Mouse (Mus musculus) cerebellum, adult 2 months (tissue): ENCODE measurements around the gene Ssbp1. TPM values are rescaled to one million over a fixed set of nuclear protein-coding genes. Genes with fewer than 3 reads are reported as not detected.
A peak's percentile ranks its signal among the peaks of the same experiment; 100 is the strongest.

Experiments used
- DNase-seq, 2 experiments: peaks; one replicate each; pipeline ENCODE4 v3.0.0; 2021
- H3K27ac ChIP-seq: fragments of 200-500 bp; 2 replicates; pipeline ENCODE4 v1.5.1; 2012; ENCODE audit warnings: low read length, control low read depth, inconsistent platforms; ENCODE audit not compliant: insufficient read depth
- H3K27me3 ChIP-seq: fragments of 200-500 bp; 2 replicates; pipeline ENCODE4 v1.6.1; 2012; ENCODE audit warnings: inconsistent platforms, mild to moderate bottlenecking, low read length, moderate library complexity; ENCODE audit not compliant: control insufficient read depth, insufficient read depth
- H3K4me1 ChIP-seq: fragments of 200-500 bp; 2 replicates; pipeline ENCODE4 v1.6.1; 2011; ENCODE audit warnings: low read length; ENCODE audit not compliant: control insufficient read depth, insufficient read depth
- H3K4me3 ChIP-seq: fragments of 200-500 bp; replicated peaks from 2 replicates; pipeline ENCODE3; 2011; ENCODE audit warnings: mild to moderate bottlenecking, low read depth, low read length, control low read depth; ENCODE audit not compliant: insufficient read depth
- CTCF ChIP-seq: fragments of 200-500 bp; IDR thresholded peaks from 2 replicates; pipeline ENCODE4 v1.5.1; 2011; ENCODE audit warnings: low read depth, mild to moderate bottlenecking, control low read depth, low read length, moderate library complexity, borderline replicate concordance; ENCODE audit not compliant: insufficient read depth
- POLR2A ChIP-seq: fragments of 200-500 bp; IDR thresholded peaks from 2 replicates; pipeline ENCODE4 v1.6.1; 2011; ENCODE audit warnings: low read length, control low read depth, borderline replicate concordance; ENCODE audit not compliant: insufficient read depth
- WGBS: fragments of 180-500 bp; shearing (Covaris S2); methylation state at CpG from one replicate; pipeline ENCODE4 v1.1.7; 2018; 5-methylcytosine and 5-hydroxymethylcytosine counted together
- polyA plus RNA-seq: library from polyadenylated mRNA; depleted of rRNA; stranded (reverse); fragments of >200 nt; gene quantifications from 2 replicates; pipeline ENCODE4 v1.2.3, GENCODE M21; 2012

Ssbp1 gene
- polyA plus RNA-seq, 1 experiment: 47.0 TPM

DNA sequence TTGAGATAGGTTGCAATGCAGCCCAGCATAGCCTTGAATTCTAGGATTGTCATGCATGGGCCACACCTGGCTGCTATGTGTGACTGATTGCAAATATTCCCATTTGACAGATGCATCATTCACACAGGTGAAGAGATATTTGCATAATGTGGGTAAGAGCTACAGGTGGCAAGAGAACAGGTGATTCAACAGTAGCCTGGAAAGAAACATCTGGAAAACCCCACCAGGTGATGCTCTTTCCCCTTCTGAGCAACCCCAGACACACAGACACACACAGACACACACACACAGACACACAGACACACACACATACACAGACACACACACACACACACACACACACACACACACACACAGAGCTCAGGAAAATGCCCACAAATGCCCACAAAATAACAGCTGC, 39.3 kb upstream of the Ssbp1 start:
- Histone ChIP-seq H3K27ac (peak overlapping the region; percentile 72), H3K4me3 (peak overlapping the region; percentile 46), H3K4me1 (peaks cover 35% of the 10 kb centered on the region; the same call in 1 of the 2 replicates), H3K27me3 (no peaks in the 10 kb centered on the region)
- no peak for DNase-seq
- no peak for TF ChIP-seq CTCF
- TF ChIP-seq POLR2A: no peak

DNA sequence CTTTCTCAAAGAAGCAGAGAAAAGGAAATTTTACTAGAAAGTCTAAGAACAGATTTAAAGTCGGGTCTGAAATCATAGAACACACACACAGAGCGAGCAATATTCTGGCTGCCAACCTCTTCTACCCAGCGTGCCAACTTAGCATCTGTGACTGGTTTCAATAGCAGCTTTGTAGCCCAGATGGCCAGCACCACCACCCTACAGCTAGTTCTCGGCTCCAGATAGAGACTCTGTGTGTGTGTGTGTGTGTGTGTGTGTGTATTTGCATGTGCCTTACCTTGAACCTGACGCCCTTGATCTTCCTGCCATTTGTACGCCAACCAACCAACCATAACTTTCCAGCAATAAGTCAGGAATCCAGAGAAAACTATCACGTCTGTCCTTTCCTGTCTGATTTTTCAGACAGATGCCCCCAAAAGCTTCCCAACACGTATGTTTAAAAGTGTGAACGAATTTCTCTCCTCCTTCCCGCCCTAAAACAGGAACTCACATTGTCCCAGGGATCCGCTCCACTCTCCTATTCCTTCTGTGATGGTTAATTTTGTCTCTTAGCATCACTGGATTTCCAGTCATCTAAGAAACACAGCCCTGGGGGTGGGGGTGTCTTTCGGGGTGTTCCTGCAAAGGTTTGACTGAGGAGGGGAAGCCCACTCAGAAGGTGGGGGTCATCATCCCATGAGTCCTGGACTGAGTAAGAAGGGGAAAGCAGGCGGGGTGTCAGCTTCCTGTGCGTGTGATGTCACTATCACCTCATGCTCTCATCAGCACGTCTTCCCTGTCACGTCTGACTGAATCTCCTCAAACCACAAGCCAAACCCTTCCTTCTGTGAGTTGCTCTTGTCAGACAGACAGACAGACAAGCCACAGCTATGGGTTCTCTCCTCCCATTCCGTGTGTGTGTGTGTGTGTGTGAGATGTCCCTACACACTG, 38.5 kb upstream of the Ssbp1 start:
- DNase-seq: peak; percentile 81 to 93
- no peak for TF ChIP-seq CTCF
- no peak for TF ChIP-seq POLR2A
- peak overlapping the region; percentile 77 for H3K27ac ChIP-seq
- no peaks in the 10 kb centered on the region for H3K27me3 ChIP-seq
- H3K4me3 ChIP-seq: peak overlapping the region; percentile 46
- peaks cover 27% of the 10 kb centered on the region; the same call in 1 of the 2 replicates for H3K4me1 ChIP-seq
- 19% methylated on average over 17 of the region's 17 CpGs for whole genome bisulfite sequencing

DNA sequence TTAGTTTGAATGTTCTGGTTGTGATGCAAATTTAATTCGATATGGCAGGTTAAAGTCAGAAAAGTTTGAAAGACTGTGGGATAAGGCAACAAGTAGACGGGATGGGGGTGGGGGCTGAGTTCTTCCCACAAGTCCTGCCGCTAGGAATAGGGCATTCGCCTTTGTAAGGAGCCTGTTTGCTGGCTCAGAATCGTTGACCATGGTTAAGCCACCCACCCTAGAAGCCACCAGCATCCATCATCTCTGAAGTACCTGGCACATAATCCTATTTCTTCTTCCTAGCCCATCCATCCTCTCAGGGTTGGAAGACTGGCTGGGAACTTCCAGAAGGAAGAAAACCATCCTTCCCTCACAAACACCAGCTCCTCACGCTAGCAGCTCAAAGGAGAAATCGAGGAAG, 36.5 kb upstream of the Ssbp1 start:
- Histone ChIP-seq H3K27ac (peak overlapping the region; percentile 99), H3K27me3 (no peaks in the 10 kb centered on the region), H3K4me1 (peaks cover 19% of the 10 kb centered on the region; the same call in 1 of the 2 replicates), H3K4me3 (peak overlapping the region; percentile 89)
- DNase-seq: no peak
- 4% methylated on average over 7 of the region's 7 CpGs for WGBS
- no peak for TF ChIP-seq POLR2A
- no peak for TF ChIP-seq CTCF

DNA sequence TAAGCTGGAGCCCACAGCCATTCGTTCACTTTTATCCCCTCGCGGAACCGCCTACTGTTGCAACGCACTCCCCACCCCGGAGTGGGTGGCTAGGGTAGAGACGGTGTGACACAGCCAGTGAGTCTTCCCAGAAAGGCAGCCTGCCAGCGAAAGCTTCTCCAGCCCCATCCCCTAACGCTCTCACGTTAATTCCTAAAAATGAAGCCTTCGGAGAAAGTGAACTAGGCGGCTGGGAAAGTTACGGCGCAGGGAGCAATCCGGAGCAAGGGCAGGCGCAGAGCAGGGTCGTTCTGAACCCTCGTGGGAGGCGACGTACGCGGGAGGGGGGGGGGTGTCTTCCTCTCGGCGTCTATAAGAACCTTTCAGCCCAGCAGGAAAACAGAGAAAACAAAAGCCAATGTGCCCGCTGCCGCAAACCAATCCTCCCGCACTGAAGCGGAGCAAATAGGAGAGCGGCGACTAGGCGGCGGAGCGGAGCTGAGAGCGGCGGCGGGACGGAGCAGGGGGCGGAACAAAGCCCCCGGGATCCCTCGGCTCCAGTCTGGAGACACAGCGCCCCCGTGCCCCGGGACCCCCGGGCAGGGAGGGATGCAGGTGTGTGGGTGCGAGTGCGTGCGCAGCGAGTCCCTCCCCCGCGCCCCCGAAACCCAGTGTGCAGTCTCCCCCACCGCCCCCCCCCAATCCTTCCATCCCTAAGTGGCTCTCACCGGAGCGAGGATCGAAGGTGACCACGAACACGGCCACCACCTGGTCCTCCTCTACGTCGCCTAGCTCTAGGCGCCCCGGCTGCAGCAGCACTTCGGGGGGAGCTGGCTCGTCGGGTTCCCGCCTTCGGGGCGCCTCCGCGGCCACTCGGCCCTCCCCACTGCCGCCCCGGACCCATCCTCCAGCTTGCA, 35.8 kb upstream of the Ssbp1 start:
- Histone ChIP-seq H3K4me3 (peak overlapping the region; percentile 89), H3K4me1 (peaks cover 18% of the 10 kb centered on the region; the same call in 1 of the 2 replicates), H3K27me3 (no peaks in the 10 kb centered on the region), H3K27ac (peak overlapping the region; percentile 99)
- peak; percentile 78 for DNase-seq
- TF ChIP-seq CTCF: no peak
- no peak for TF ChIP-seq POLR2A
- under 1% methylated on average over 72 of the region's 72 CpGs for WGBS

DNA sequence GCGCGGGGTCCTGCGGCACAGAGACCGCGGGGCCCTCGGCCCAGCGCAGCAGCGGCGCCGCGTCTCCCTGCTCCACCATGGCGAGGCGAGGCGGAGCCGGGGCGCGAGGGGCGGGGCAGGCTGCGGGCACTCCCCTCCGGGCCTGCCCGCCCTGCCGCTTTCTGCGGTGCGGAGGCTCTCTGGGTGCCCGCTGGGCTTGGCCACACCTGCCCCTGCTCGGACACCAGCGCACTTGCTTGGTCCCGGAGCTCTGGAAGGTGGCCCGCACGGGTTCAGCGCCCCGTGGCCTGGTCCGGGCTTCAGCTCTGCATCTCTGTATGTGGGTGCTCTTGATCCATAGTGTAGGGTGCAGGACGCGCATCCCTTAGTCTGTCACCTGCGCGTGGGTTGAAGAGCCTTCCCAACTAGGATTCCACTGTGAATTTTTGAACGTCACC, 35.1 kb upstream of the Ssbp1 start, which contains the start of gene E330009J07Rik:
E330009J07Rik (minus strand) TSS at position 89 of the 437 bp plus-strand sequence.
- peaks cover 16% of the 10 kb centered on the region; the same call in 1 of the 2 replicates for H3K4me1 ChIP-seq
- TF ChIP-seq POLR2A (peak; percentile 77; the same call in 1 of the 2 replicates), CTCF (no peak)
- peak within 1 kb of the TSS; percentile 99 for H3K27ac ChIP-seq
- H3K27me3 ChIP-seq: no peaks in the 10 kb centered on the region
- peak; percentile 94 to 95 for DNase-seq
- H3K4me3 ChIP-seq: peak within 1 kb of the TSS; percentile 89
- under 1% methylated on average over 38 of the region's 38 CpGs for WGBS

DNA sequence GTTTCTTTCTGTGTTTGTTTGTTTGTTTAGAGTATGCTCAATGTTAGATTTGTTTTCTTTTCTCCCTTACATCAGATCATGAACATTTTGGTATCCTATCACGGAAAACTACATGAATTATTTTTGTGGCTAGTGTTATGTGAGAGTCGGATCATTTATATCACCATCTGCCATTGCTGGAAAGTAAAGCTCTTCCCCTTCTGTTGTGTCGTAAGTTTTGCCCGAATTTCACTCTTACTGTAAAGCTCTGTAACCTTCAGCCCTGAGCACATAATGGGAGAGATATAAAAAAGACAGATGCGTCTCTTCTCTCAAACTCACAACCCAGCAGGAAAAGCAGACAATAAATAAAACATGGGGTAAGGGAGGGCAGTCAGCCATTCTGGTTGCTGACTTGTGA, 32.2 kb upstream of the Ssbp1 start, which contains the start of gene Wee2:
Wee2 (plus strand) TSS at position 153 of the 400 bp plus-strand sequence.
- Histone ChIP-seq H3K27me3 (no peaks in the 10 kb centered on the region), H3K4me3 (no peak within 1 kb of the TSS), H3K27ac (no peak within 1 kb of the TSS), H3K4me1 (peaks cover 2% of the 10 kb centered on the region; the same call in 1 of the 2 replicates)
- 58% methylated on average over 5 of the region's 5 CpGs for WGBS
- DNase-seq: no peak
- TF ChIP-seq POLR2A (no peak), CTCF (no peak)

DNA sequence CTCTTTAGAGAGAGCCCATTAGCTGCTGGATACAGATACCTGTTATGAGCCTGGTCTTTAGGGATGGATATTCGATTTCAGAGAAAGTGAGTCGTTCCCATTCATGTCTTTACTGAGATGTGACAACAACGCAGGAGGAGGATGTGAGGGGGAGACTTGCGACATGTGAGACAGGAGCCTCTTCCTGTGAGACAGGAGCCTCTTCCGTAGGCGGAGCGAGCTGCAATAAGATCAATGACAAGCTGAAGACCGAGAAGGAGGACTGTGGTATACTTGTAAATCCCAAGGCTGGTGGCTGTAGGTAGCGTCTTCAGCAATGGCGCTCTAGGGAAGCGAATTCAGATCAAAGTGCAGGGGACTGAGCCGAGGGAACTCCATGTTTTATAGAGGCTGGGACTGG, 31.4 kb upstream of the Ssbp1 start:
- no peaks in the 10 kb centered on the region for H3K4me1 ChIP-seq
- no peak for DNase-seq
- no peaks in the 10 kb centered on the region for H3K27me3 ChIP-seq
- TF ChIP-seq POLR2A (no peak), CTCF (no peak)
- no peak overlapping the region for H3K27ac ChIP-seq
- 74% methylated on average over 12 of the region's 12 CpGs for WGBS
- no peak overlapping the region for H3K4me3 ChIP-seq
